Comparison of ENCODE assay signal across 8 mouse cellular contexts in genomic region chr17:29886061-29886460, GRCm38 (mm10).
DNase-seq lines count a peak whose midpoint lies in the region; ATAC-seq lines count a peak whose summit lies in the region.

No protein-coding gene starts in this region.

- ATAC-seq in intestine, embryonic 15.5 days = no peak
- ATAC-seq in midbrain, embryonic 12.5 days (ENCODE audit: low FRiP score, low read depth) = no peak

- H3K9ac ChIP-seq in intestine, embryonic 15.5 days = peak overlapping the region; percentile 67
- H3K9ac ChIP-seq in midbrain, embryonic 12.5 days (replicated peaks) = peak overlapping the region; percentile 84

- peak overlapping the region; percentile 74 for H3K4me3 ChIP-seq in forebrain, embryonic 10.5 days
- H3K4me3 ChIP-seq in intestine, embryonic 15.5 days (replicated peaks) = peak overlapping the region; percentile 67
- H3K4me3 ChIP-seq in midbrain, embryonic 12.5 days = peak overlapping the region; percentile 74

- 3% methylated on average over 4 of the region's 4 CpGs for WGBS in forebrain, embryonic 10.5 days
- WGBS in intestine, embryonic 15.5 days = 20% methylated on average over 4 of the region's 4 CpGs
- 4% methylated on average over 4 of the region's 4 CpGs for WGBS in midbrain, embryonic 12.5 days

- H3K27me3 ChIP-seq in forebrain, embryonic 10.5 days (ENCODE audit: poor library complexity, severe bottlenecking) = peaks cover 90% of the 10 kb centered on the region
- peaks cover 61% of the 10 kb centered on the region for H3K27me3 ChIP-seq in intestine, embryonic 15.5 days (replicated peaks)
- peaks cover 64% of the 10 kb centered on the region for H3K27me3 ChIP-seq in midbrain, embryonic 12.5 days

- intact Hi-C loops in heart, postnatal 25 days (cut with DNase I) = loop anchor here (5.0 to 10.0 kb wide), 2 partner anchors 221 to 569 kb away; no protein-coding TSS in a partner anchor

- peaks cover 77% of the 10 kb centered on the region for H3K4me1 ChIP-seq in forebrain, embryonic 10.5 days
- H3K4me1 ChIP-seq in intestine, embryonic 15.5 days (replicated peaks) = peaks cover 28% of the 10 kb centered on the region
- peaks cover 58% of the 10 kb centered on the region for H3K4me1 ChIP-seq in midbrain, embryonic 12.5 days

- H3K9me3 ChIP-seq in forebrain, embryonic 10.5 days = no peaks in the 10 kb centered on the region
- H3K9me3 ChIP-seq in intestine, embryonic 15.5 days = no peaks in the 10 kb centered on the region
- no peaks in the 10 kb centered on the region for H3K9me3 ChIP-seq in midbrain, embryonic 12.5 days

- peak overlapping the region; percentile 100 for H3K4me2 ChIP-seq in intestine, embryonic 15.5 days (replicated peaks)
- peak overlapping the region; percentile 95 for H3K4me2 ChIP-seq in midbrain, embryonic 12.5 days (replicated peaks)

- H3K27ac ChIP-seq in forebrain, embryonic 10.5 days = peak overlapping the region; percentile 91; the same call in 1 of the 2 replicates
- no peak overlapping the region for H3K27ac ChIP-seq in intestine, embryonic 15.5 days
- H3K27ac ChIP-seq in midbrain, embryonic 12.5 days (replicated peaks) = peak overlapping the region; percentile 90

- H3K36me3 ChIP-seq in forebrain, embryonic 10.5 days (replicated peaks) = no peaks in the 10 kb centered on the region
- H3K36me3 ChIP-seq in intestine, embryonic 15.5 days = no peaks in the 10 kb centered on the region
- H3K36me3 ChIP-seq in midbrain, embryonic 12.5 days = no peaks in the 10 kb centered on the region

- DNase-seq in heart, adult 18-20 months = peak; percentile 20 to 50
- no peak for DNase-seq in heart, postnatal 25 days (ENCODE audit: low spot score)
- peak; percentile 62 for DNase-seq in Muller cell, postnatal 12 days (ENCODE audit: inconsistent ontology term)
- no peak for DNase-seq in forebrain, embryonic 10.5 days (ENCODE audit: extremely low spot score, low spot score)
- no peak for DNase-seq in yolk sac, embryonic 10.5 days (ENCODE audit: low spot score)
- no peak for DNase-seq in ovary, postnatal 36 days (ENCODE audit: low spot score)

Comparison
In these comparisons a context has a peak if more than half of its experiments do, and no peak if none do; other contexts are left out.
1. DNase-seq: peak in heart, adult 18-20 months (2 of 2) and Muller cell, postnatal 12 days (single experiment); none in heart, postnatal 25 days (single experiment), forebrain, embryonic 10.5 days (single experiment), yolk sac, embryonic 10.5 days (single experiment) and ovary, postnatal 36 days (single experiment).
2. Peak in every context shown above with its lines, with median percentiles within 50 percentile points of each other: H3K4me3 ChIP-seq.